Mouse (Mus musculus) ES-E14 (cell line): ENCODE data around the gene Sept9. TPM values are rescaled to one million over a fixed set of nuclear protein-coding genes. Genes with fewer than 3 reads are reported as not detected.

ENCODE experiments used
- DNase-seq: peaks from one replicate; pipeline ENCODE4 v3.0.0-alpha.2; 2013; ENCODE audit warnings: low read depth, low spot score
- H3K27ac ChIP-seq: 2 replicates; pipeline ENCODE4 v1.5.1; 2012; ENCODE audit warnings: low read depth, mild to moderate bottlenecking, low read length, moderate library complexity, mixed read lengths; ENCODE audit not compliant: poor library complexity, insufficient read depth, severe bottlenecking
- H3K36me3 ChIP-seq: 2 replicates; pipeline ENCODE4 v1.6.1; 2012; ENCODE audit warnings: mild to moderate bottlenecking, low read length, moderate library complexity, mixed read lengths; ENCODE audit not compliant: control insufficient read depth, poor library complexity, insufficient read depth, severe bottlenecking
- H3K4me1 ChIP-seq, 2 experiments: fragments of 150-350 bp in 1 of 2; sonication (generic) in 1 of 2; 2 replicates each; pipeline ENCODE4 v1.6.1; 2012; ENCODE audit warnings: low read length in 2 of 2, mild to moderate bottlenecking in 1 of 2, mixed read lengths in 1 of 2; ENCODE audit not compliant: control insufficient read depth in 2 of 2, insufficient read depth in 2 of 2, poor library complexity in 1 of 2
- H3K4me3 ChIP-seq, 2 experiments: fragments of 150-350 bp in 1 of 2; sonication (generic) in 1 of 2; 2 replicates each; pipeline ENCODE4 v1.5.1; 2012; ENCODE audit warnings: low read length in 2 of 2, low read depth in 1 of 2, mild to moderate bottlenecking in 1 of 2, mixed read lengths in 1 of 2; ENCODE audit not compliant: insufficient read depth in 1 of 2, poor library complexity in 1 of 2, severe bottlenecking in 1 of 2
- H3K9ac ChIP-seq: 2 replicates; pipeline ENCODE4 v1.6.1; 2012; ENCODE audit warnings: low read depth, mild to moderate bottlenecking, low read length, mixed read lengths; ENCODE audit not compliant: poor library complexity, insufficient read depth, severe bottlenecking
- H3K9me3 ChIP-seq: fragments of 150-350 bp; sonication (generic); 2 replicates; pipeline ENCODE4 v1.6.1; 2012; ENCODE audit warnings: low read depth, mild to moderate bottlenecking, low read length; ENCODE audit not compliant: control insufficient read depth, insufficient read depth
- CHD2 ChIP-seq: IDR thresholded peaks from 2 replicates; pipeline ENCODE4 v1.6.1; 2014; ENCODE audit warnings: mild to moderate bottlenecking, low read depth, low read length, inconsistent platforms
- HCFC1 ChIP-seq: IDR thresholded peaks from 2 replicates; pipeline ENCODE4 v1.6.1; 2012; ENCODE audit warnings: low read length, inconsistent platforms, borderline replicate concordance; ENCODE audit not compliant: insufficient read depth
- MAFK ChIP-seq: IDR thresholded peaks from 2 replicates; pipeline ENCODE4 v1.6.1; 2014; ENCODE audit warnings: mild to moderate bottlenecking, low read depth, low read length, inconsistent platforms; ENCODE audit not compliant: insufficient read depth
- ZC3H11A ChIP-seq: IDR thresholded peaks from 2 replicates; pipeline ENCODE4 v1.6.1; 2012; ENCODE audit warnings: low read depth, mild to moderate bottlenecking, inconsistent platforms, low read length, borderline replicate concordance
- ZNF384 ChIP-seq: IDR thresholded peaks from 2 replicates; pipeline ENCODE4 v1.6.1; 2012; ENCODE audit warnings: low read depth, low read length, inconsistent platforms
- in situ Hi-C, 2 experiments: fragments of 600-800 bp; cut with MboI; formaldehyde crosslinking; loops; one replicate each; pipeline ENCODE4 v1.15.1; 2025; ENCODE audit warnings: low sequenced_read_pairs in 2 of 2, inconsistent platforms in 1 of 2; ENCODE audit not compliant: unreplicated experiment in 2 of 2
- total RNA-seq: library from RNA; depleted of rRNA; stranded (reverse); fragments of 300-350 nt; gene quantifications from 2 replicates; pipeline ENCODE4 v1.2.3, GENCODE M21; 2012

Sept9 gene
- total RNA-seq, 1 experiment: 65.7 TPM

DNA sequence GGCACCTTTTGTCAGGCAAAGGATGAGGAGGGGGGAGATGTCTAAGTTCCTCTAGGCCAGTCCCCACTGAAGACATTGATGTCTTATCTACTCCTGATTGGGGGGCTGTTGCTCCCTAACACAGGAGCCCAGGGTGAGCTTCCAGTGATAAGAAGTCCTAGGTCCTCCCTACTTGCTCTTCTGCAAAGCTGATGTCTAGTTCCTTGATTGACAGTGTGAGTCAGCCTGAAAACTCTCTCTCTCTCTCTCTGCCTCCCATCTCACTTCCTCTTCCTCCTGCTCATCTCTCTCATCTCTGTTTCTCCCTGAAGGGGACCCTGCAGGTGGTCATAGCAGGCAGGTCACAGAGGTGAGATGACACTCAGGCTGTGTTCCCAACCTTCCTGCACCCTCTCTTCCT, 58.4 kb downstream of the Sept9 start:
- H3K9me3 ChIP-seq: no peaks in the 10 kb centered on the region
- no peaks in the 10 kb centered on the region for H3K36me3 ChIP-seq
- TF ChIP-seq CHD2 (no peak), HCFC1 (no peak), MAFK (no peak), ZNF384 (no peak), ZC3H11A (no peak)
- H3K9ac ChIP-seq: no peak overlapping the region
- H3K4me3 ChIP-seq: no peak overlapping the region
- in situ Hi-C loops: no loop called here
- DNase-seq: no peak
- H3K27ac ChIP-seq: no peak overlapping the region
- peaks cover 2 to 17% of the 10 kb centered on the region in 2 experiments; a peak in 1 of 4 replicates for H3K4me1 ChIP-seq

DNA sequence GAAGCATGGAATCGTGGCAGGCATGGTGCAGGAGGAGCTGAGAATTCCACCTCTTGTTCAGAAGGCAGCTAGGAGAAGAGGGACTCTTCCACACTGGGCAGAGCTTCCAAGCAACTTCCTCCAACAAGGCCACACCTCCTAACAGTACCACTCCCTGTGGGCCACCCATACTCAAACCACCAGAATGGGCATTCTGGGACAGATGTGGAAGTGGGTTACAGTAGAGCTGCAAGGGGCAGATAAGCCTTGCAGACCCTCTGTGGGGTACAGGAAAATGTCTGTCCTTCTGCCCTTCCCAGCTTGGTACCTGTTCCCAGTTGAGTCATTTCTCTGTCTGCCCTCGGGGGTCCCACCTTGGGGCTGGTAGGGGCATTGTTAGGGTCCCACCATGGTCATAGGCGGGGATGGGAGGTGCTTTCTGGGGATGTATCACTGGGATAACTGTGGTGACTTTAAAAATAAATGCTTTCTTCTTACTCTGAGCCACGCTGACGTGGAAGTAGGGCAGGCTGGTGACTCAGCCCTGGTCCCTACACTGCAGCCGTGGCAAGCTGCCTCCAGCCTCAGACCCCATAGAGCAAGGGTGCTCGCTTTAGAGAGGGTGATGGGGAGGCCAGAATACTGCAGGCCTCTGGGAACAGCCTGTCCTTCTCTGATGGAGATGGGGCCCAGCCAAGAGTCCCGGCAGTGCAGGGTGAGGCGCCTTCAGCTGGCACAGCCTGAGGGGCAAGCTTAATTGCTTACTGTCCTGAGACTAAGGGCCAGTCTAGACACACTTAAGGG, 59.9 kb downstream of the Sept9 start:
- no peak overlapping the region for H3K9ac ChIP-seq
- H3K9me3 ChIP-seq: no peaks in the 10 kb centered on the region
- no peak overlapping the region for H3K4me3 ChIP-seq
- TF ChIP-seq HCFC1 (no peak), ZC3H11A (no peak), MAFK (no peak), CHD2 (no peak), ZNF384 (no peak)
- H3K4me1 ChIP-seq: peaks cover 2 to 17% of the 10 kb centered on the region in 2 experiments; a peak in 2 of 4 replicates
- in situ Hi-C loops: no loop called here
- H3K27ac ChIP-seq: no peak overlapping the region
- no peak for DNase-seq
- H3K36me3 ChIP-seq: no peaks in the 10 kb centered on the region

DNA sequence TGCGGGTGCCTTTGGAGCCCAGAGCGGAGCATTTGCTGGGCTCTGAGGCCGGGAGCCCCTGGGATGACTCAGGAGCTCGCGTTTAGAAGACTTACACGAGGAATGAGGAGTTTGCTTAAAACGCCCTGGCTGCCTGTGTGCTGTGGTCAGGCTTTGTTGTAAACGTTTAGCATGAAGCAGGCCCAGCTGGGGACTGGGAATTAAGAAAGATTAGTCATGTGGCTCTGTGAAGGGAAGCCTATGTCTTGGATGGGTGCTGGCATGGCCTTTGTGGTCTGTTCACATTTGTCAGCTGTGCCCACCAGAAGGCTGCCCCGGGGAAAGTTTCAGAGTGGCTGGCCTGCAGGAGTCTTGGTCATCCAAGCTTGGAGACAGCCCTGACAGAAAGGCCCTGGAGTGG, 61.2 kb downstream of the Sept9 start:
- TF ChIP-seq ZC3H11A: no peak
- no peak for TF ChIP-seq ZNF384
- TF ChIP-seq CHD2: no peak
- TF ChIP-seq MAFK: no peak
- no peak for TF ChIP-seq HCFC1
- Histone ChIP-seq H3K9me3 (no peaks in the 10 kb centered on the region), H3K4me1 (peaks cover 4 to 20% of the 10 kb centered on the region in 2 experiments; a peak in 3 of 4 replicates), H3K4me3 (no peak overlapping the region), H3K9ac (no peak overlapping the region), H3K36me3 (no peaks in the 10 kb centered on the region), H3K27ac (no peak overlapping the region)
- in situ Hi-C loops: no loop called here
- DNase-seq: no peak

DNA sequence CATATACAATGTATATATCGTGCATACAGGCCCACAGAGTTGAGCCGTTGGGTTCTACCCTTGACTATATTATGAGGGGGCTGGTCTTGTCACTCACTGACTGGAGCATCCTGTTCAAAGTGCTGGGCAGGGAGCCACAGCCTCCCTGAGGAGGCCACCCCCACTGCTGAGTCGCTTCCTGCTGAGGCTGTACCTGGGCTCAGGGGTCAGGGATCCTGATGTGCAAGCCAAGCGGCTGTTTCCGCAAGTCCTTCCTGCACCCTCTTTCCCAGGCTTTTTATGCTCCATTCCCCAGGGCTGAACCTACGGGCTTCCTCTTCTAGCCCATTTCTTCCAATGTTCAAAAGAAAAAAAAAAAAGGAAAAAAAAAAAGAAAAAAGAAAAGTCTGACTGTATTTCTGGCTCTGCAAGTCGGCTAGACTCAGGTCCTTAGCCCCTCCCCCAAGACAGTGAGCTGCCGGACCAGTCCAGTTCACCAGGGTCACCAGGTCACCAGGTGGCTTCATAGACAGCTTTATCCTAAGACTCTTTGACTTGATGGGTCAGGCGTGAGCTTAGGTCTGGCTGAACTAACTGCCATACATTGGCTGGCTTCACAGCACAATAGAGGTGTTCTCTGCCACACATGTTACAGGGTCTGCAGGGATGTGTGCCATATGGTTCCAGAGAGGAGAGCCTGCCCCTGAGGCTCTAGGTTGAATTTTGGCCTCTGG, 63.8 kb downstream of the Sept9 start:
- Histone ChIP-seq H3K9me3 (no peaks in the 10 kb centered on the region), H3K27ac (no peak overlapping the region), H3K9ac (no peak overlapping the region), H3K4me3 (no peak overlapping the region), H3K36me3 (no peaks in the 10 kb centered on the region), H3K4me1 (peaks cover 4 to 20% of the 10 kb centered on the region in 2 experiments; a peak in 3 of 4 replicates)
- TF ChIP-seq HCFC1 (no peak), CHD2 (no peak), ZNF384 (no peak), ZC3H11A (no peak), MAFK (no peak)
- DNase-seq: no peak
- in situ Hi-C loops: no loop called here
